Mouse (Mus musculus): ENCODE measurements around the gene E2f1.
A peak's percentile ranks its signal among the peaks of the same experiment; 100 is the strongest.

Gene E2f1

DNA sequence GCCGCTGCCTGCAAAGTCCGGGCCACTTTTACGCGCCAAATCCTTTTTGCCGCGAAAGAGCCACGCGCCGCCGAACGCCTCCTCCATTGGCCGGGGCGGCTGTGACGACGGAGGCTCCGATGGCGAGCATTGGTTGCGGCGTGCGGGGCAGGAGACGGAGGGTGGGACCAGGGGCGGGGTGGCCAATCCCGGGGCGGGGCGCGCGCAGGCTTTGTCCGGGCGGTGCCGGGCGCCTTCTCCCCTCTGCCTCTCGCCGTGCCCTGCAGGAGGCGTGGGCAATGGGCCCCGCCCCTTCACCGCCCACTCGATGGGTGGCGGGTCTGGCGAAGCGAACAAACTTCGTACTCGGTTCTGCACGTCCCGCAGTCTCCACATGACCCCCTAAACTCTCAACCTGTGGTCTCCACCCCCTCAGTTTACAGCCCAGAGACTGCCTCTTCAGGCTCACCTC lies at the start of gene E2f1:
Gene E2f1, minus strand, starts transcription at position 57 of the 451 bp plus-strand sequence.
- DNase-seq: peak; percentile 97

DNA sequence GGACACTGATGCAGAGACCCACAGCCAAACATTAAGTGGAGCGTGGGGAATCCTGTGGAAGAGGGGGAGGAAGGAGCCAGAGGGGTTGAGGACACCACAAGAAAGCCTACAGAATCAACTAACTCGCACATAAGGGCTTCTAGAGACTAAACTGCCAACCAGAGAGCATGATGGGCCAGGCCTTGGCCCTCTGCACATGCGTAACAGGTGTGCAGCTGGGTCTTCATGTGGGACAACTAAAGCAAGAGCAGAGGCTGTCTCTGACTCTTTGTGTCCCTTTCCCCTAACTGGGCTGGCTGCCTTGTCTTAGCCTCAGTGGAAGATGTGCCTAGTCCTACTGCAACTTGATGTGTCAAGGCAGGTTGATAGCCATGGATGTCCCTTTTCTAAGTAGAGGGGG lies 47.4 kb upstream of the E2f1 start:
- no peak for DNase-seq

DNA sequence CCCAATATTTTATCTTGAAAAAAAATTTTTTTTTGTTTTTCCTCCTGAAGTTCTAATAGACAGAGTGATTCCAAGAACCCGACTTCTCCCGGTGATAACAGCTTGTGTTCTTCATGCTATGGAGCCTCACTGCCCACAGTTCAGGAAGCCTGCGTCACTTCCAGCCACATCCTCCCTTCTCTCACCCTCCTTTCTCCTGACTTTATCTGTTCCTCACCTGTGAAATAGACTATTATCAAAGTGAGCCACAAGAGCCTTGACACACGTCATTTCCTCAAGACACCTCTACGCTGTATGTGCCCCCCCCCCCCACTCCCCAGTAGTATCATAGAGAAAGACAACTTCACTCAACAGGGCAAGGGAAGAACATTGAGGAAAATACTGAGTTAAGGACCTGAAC lies 46.0 kb upstream of the E2f1 start:
- DNase-seq: no peak

DNA sequence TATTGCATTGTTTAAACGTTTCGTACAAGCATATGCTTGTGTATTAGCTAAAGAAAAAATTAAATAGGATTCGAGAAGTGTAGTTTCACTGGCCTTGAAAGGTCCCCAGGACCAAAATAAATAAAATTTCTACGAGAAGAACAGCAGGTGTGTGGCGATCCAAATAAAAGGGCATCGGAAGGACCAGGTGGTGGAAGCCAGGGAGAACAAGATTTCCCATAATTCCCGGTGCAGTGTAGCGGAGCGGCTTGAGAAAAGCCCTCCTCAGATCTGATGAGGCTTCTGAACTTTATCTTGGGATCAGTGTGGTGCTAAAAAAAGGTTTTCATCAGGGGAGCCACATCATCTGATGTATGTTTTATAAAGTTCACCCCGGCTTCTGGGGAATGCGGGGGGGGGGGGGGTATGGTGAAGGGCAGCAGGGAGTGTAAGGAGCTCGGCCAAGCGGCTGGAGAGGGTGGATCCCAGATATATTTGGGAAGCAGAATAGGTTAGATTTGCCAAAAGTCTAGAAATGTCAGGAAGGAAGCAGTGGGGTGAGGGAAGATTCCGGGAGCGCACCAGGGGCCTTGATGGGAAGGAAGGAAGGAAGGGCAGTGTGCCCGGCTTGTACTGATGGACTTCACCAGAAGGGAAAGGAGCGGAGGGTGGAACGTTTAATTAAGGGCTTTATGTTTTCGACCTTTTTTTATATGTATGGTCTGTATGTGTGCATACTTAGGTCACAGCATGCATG lies 45.3 kb upstream of the E2f1 start:
- DNase-seq: peak; percentile 33

DNA sequence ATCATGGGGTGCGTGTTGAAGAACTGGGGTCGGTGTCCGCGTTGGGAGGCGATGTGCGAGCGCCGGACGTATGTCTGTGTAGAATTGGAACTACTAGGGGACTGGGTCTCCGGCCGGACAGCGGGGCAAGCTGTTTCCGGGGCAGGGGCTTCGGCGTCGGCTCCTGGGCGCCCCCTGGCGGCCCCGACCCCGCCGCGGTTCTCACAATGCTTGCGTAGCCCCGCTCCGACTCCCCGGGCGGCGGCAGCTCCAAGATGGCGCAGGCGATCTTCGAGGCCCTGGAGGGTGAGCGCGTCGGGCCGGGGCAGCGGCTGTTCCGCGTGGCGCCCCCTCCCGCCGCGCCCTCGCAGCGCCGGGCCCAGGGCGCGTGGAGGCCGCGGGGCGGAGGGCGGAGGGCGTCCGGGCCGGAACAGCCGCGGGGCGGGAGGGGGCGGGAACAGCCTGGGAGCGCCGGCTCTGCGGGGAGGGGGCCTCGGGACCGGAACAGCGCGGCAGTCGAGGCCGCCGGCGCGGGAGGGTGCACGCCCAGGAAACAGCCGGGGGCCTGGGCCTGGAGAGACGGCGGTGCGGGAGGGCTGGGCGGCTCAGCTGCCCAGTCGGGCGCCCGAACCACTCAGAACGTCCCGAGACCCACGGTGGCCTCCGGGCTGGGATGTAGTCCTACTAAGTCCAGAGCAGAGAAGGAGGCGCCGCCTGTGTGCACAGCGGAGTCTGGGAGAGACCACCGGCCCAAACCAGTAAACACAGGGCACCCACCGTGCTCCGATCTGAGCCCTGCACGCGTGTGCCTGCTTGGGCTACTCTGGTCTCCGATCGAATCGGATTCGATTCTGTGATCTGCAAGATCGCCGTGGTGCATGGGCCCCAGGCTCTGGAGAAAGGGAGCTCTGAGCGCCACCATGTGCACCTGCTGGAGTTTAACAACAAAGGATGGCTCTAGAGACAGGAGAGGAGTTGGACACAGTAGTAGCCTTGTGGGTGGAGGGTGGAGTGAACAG lies 43.7 kb upstream of the E2f1 start, which contains the start of the genes Zfp341 and 4930519P11Rik:
Gene Zfp341, plus strand, starts transcription at position 180 of the 998 bp plus-strand sequence.
Gene 4930519P11Rik, minus strand, starts transcription at position 320 of the 998 bp plus-strand sequence.
- DNase-seq: peak; percentile 94

DNA sequence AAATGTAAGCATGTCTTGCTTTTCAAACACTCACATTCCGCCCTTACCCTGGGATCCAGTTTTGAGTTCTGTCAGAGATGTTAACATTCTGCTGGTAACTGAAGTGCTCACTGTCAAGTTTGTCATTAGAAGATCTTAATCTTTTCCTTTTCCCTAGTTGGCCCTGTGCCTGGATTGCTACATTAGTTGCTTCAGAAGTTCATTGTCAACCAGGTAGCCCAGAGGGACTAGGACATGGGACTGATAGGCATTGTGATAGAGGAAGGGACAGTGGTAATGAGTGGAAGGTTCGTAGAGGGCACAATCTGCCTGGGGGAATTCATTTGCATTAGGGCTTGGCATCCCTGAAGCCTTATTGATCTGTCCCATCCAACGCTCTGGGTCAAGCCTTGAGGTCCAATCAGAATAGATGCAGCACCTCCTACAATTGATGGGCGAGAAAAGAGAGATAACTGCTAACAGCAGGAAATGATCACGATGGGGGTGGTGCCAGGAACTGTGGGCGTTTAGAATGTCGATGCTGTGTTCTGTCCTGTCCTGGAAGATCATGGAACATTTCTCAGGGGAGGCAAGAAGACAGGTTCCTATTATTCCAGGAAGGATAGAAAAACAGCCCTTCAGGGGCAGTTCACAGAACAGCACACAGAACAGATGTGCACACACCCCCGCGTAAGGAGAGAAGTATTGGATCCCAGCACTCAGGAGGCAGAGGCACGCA lies 39.5 kb upstream of the E2f1 start:
- DNase-seq: no peak

DNA sequence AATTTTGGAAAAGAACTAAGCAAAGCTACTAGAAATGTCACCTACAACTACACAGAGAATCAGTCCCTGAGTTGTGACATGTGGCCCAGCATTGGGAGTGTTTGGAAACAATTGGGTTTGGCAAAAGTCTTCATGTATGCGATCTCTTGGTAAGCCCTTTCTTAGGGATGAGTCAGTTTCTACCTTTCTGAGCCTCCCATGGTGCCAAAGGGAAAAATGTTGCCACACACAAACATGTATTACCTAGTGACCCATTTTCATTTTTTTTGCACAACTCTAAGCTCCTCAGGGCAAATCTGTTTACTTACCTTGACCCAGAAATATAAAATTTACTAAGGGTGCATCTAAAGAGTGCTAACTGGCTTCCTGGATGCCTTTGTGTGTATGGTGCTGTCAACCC lies 37.3 kb upstream of the E2f1 start:
- DNase-seq: no peak

DNA sequence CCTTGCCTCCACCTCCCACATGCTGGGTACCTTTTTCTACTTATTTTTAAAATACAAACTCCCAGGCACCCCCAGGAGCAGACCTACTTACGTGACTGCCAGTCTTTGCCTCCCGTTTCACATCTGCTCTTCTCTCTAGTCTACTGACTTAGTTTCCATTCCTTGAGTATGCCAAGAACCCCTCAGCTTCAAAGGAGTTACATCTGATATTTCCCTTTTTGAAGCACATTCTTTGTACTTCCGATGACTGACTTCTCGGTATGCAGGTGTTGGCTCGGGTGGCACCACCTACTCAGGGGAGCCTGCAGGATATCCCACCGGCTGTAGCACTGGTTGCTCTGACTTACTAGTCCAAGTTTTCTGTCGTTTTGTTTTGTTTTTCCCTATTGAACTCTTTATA lies 34.5 kb upstream of the E2f1 start:
- no peak for DNase-seq

DNA sequence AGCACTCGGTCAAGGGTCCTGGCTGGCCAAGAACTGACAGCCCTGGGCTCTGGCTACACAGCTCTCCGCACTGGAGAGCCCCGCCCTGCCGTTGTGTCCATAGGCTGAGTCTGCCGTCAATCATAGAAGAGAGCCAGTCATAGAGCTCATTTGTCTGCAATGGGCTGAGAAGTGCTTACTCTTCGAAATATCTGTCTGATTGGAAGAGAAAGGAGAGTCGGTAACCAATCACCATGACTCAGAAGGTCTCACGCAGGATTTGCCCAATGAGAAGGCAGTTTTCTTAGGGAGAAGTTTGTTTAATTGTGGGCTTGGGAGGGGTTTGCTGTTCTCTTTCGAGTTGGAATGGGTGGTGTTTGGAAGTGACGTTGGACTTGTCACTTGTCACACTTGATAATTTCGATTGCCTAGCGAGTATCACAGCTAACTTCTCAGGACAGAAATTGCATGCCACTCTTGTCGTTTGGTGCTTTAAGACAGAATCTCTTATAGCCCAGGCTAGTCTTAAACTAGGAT lies 34.0 kb upstream of the E2f1 start, which contains the start of gene Pxmp4:
Gene Pxmp4, minus strand, starts transcription at position 71 of the 516 bp plus-strand sequence.
- DNase-seq: peak; percentile 99

DNA sequence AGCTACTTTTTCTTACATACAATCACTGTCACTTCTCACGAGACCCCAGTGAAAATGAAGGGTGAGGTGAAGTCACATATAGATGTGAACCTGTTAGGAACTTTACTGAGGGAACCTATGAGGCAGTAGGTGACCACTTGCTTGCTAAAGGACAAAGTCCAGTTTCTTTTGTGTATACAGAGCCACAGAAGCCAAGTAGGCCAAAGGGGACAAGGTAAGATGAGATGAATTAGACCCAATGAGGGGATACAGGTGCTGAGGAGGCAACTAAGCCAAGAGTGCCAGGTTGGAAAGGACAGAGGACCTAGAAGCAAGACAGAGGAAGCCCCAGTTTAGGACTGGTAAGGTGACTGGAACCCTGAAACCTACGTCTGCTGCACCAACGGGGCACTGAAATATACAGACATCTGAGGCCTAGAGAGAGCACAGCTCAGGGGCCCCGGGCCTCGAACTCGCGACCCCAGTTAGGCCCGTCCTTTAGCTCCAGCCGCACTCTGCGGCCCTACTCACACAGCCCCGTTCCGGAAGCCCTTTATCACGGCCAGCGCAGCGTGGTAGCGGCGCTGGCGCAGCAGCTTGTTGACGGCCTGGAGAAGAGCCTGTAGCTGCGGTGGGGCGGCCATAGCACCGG lies 33.4 kb upstream of the E2f1 start:
- DNase-seq: peak; percentile 60

DNA sequence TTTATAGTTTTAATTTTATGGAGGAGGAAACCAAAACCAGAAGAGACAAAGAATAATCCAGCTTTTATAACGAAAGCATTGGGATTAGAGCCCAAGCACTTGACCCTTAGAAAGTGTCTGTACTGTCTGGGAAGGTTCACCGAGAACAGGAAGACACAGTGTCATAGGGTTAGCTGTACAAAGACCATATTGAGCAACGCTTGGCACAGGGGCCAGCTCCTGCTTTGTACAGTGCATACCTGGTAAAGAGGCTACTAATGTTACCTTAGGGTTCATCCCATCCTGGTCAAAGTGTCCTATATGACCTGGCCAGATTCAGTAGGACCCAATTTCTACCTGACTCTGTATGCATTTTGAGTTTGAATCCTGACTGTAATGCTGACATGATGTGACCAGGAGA lies 31.6 kb upstream of the E2f1 start:
- DNase-seq: peak; percentile 72

DNA sequence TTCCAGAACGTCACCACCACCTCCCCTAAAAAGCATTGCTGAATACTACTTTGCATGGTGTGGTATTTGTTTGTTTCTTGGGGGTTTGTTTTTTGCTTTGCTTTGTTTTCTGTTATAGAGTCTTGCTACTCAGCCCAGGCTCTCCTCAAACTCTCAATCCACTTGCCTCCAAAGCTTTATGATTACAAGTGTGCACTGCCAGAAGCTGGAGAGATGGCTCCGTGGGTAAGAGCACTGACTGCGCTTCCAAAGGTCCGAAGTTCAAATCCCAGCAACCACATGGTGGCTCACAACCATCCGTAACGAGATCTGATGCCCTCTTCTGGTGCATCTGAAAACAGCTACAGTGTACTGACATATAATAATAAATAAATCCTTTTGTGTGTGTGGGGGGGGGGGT lies 30.9 kb upstream of the E2f1 start:
- DNase-seq: no peak

DNA sequence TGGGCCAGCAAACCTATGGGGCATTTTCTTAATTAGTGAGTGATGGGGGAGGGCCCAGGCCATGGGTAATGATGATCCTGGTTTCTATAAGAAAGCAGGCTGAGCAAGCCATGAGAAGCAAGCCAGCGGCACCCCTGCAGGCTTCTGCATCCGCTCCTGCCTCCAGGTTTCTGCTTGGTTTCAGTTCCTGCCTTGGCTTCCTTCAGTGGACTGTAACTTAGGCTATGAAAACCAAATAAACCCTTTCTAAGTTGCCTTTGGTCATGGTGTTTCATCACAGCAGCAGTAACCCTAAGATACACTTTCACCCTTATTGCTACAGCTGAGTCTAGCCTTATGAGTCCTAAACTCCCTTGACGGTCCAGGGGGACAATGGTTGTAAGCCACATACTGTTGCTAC lies 27.7 kb upstream of the E2f1 start:
- no peak for DNase-seq

DNA sequence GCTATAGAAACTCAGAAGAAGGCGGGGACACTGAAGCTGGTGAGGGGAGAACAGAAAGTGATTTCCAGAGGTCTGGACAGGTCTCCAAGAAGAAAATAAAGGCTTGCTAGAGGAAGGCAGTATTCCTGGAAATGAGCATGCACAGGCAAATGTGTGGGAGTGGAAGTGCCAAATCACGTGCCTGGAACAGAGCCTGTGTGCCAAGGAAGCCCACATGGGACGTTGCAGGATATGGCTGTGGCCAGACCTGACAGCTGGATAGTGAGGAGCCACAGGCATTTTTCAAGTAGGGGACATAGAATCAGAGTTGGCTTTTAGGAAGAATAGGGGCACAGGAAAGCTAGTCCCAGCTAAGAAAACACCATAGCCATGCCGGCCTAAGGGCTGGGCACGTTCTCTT lies 26.1 kb upstream of the E2f1 start:
- peak; percentile 29 for DNase-seq

DNA sequence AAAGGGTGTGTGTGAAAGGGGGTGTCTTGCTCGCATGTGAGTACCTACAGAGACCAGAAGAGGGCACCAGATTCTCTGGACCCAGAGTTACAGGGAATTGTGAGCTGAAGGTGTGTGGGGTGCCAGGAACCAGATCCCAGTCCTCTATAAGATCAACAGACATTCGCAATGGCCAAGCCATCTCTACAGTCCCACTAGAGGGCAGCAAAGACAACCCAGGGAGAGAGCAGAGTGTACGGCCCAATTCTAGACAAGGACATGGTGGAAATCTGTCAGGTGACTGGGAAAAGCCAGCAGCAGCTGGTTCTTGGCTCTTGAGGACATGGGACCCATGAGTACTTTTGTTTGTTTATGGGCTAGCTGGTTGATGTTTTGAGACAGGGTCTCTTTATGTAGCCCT lies 23.3 kb upstream of the E2f1 start:
- DNase-seq: no peak

DNA sequence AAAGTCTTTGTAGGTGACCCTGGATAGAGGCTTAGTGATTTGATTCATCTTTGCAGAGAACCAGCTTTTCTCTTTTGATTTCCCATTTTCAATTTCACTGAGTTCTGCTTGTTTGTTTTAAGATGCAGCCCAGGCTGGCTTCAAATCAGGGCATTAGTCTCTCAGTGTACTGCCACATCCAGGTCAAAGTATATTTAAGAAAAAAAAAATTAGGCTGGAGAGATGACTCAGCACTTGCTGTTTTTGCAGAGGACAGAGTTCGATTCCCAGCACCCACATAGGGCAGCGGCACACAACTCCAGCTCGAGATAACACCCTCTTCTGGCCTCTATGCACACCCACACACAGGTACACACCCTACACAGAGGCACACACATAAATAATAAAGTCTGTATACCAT lies 21.5 kb upstream of the E2f1 start:
- no peak for DNase-seq

DNA sequence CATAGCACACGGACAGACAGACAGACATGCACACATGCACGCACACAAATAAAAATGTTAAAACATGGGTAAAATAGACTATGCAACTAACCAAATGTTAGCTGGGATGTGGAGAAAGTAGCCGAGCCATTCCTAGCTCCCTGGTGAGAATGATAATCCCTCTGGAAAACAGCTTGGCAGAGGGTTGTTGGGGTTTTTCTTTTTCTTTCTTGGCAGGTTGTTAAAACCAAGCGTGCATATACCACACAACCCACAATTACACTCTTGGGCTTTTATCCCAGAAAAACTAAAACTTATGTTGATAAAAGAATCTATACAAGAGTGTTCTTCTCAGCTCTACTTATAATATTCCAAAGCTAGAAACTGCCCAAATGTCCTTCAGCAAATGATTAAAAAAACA lies 19.4 kb upstream of the E2f1 start:
- no peak for DNase-seq

DNA sequence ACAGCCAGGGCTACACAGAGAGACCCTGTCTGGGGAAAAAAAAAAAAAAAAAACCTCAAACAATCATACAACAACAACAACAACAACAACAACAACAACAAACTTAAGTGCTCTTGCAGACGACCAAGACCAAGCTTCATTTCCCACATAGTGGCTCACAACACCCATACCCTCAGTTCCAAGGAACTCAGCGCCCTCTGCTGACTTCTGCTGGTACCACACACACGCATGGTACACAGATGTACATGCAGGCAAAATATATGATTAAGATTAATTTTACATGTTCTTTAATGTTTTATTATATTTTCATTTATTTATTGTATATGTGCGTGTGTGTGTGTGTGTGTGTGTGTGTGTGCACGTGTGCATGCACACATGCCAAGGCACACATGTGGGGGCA lies 16.7 kb upstream of the E2f1 start:
- DNase-seq: peak; percentile 32

DNA sequence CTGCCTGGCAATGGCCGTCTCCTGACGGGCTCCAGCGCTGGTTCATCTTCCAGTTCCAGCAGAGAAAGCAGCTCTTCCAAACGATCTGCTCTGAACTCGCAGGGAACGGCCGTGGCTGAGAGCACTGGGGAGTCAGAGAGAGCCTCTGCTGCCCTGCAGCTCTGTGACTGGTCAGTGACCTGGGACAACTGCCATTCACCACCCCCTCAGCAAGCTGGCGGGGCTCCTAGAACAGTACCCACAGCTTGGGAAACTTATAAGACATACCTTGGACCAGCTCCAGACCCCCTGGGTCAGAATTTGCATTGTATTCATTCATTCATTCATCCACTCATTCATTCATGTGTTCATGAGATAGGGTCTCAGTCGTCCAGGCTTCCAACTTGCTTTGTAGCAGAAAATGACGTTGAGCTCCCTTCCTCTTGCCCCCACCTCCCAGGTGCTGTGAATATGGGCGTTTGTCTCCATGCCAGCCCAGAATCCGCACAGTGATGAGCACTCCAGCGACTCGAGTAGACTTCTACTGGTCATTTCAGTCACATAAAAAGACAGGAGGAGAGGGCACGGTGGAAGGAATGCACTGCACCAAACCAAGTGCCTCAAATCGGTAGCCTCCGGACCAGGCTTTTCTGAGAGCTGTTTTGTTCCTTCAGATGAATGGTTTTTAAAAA lies 15.4 kb upstream of the E2f1 start:
- DNase-seq: peak; percentile 18

DNA sequence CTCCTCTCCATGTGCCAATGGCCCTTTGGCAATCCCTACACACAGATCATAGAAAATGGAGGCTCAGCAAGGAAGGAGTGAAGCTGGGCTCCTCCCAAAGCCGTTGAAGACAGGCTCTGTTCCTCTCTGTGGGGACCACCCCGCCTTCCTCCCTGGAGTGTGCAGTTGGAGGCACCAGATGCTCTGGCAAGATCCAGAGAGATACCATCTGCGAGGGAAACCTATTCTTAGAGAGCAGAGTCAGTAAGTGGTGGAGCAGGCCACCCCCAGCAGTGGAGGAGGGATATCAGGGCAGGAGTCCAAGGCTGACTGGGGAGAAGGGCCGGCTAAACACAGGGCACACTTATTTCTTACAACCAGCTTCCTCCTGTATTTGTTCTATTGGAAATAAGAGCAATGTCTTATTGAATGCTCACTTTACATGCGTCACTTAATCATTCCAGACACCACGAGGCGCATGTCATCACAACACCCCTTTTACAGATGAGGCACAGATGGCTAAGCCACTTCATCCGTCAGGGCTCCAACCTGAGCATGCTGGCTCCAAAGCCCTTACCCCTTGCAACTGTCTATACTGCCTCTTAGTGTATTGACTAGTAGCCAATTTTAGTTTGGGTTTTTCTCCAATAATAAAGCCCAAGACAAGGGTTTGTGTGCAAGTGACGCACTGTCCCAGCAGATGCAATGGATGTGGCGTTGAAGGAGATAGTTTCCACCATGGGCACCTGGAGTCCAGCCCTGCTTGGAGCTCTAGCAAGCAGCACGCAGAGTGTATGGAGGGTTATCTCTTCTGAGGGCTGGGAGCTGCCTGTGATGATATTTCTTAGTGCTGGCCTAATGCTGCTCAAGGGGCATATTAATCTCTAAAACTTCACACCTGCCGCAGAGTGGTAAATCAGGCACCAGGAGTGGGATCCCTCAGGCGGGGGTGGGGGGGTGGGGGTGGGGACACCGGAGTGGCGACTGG lies 14.5 kb upstream of the E2f1 start:
- no peak for DNase-seq

Measured in kidney, postnatal 14 days (tissue).